Mouse (Mus musculus): ENCODE data around the gene Tbc1d21.

Tbc1d21 gene

GRCm38 (mm10) chr9:58341795-58342194, 28.5 kb downstream of the Tbc1d21 start:
- DNase-seq (ENCODE audit: low spot score): no peak

- no peak for DNase-seq (ENCODE audit: low spot score)
Observed at GRCm38 (mm10) chr9:58336650-58337281, 33.5 kb downstream of the Tbc1d21 start.

- no peak for DNase-seq (ENCODE audit: low spot score)
Observed at GRCm38 (mm10) chr9:58331276-58331675, 39.0 kb downstream of the Tbc1d21 start.

- DNase-seq (ENCODE audit: low spot score): no peak
Observed at GRCm38 (mm10) chr9:58330293-58330692, 40.0 kb downstream of the Tbc1d21 start.

GRCm38 (mm10) chr9:58327382-58327781, 42.9 kb downstream of the Tbc1d21 start:
- DNase-seq (ENCODE audit: low spot score): no peak

- DNase-seq (ENCODE audit: low spot score): no peak
Observed at GRCm38 (mm10) chr9:58326477-58327180, 43.6 kb downstream of the Tbc1d21 start.

GRCm38 (mm10) chr9:58321681-58322080, 48.6 kb downstream of the Tbc1d21 start:
- no peak for DNase-seq (ENCODE audit: low spot score)

GRCm38 (mm10) chr9:58318317-58318716, 51.9 kb downstream of the Tbc1d21 start:
- DNase-seq (ENCODE audit: low spot score): no peak

- no peak for DNase-seq (ENCODE audit: low spot score)
Observed at GRCm38 (mm10) chr9:58317381-58317780, 52.9 kb downstream of the Tbc1d21 start.

GRCm38 (mm10) chr9:58316784-58317183, 53.5 kb downstream of the Tbc1d21 start:
- DNase-seq (ENCODE audit: low spot score): no peak

- DNase-seq (ENCODE audit: low spot score): no peak
Observed at GRCm38 (mm10) chr9:58315850-58316249, 54.4 kb downstream of the Tbc1d21 start.

- DNase-seq (ENCODE audit: low spot score): no peak
Observed at GRCm38 (mm10) chr9:58314682-58315360, 55.4 kb downstream of the Tbc1d21 start.

- peak; percentile 69 for DNase-seq (ENCODE audit: low spot score)
Observed at GRCm38 (mm10) chr9:58312944-58313359, 57.3 kb downstream of the Tbc1d21 start, which contains the start of gene Loxl1. Loxl1 (minus strand) TSS chr9:58313186.

GRCm38 (mm10) chr9:58312196-58312943, 57.9 kb downstream of the Tbc1d21 start:
- DNase-seq (ENCODE audit: low spot score): peak; percentile 58

- DNase-seq (ENCODE audit: low spot score): peak; percentile 57
Observed at GRCm38 (mm10) chr9:58311191-58311910, 58.9 kb downstream of the Tbc1d21 start.

- peak; percentile 57 for DNase-seq (ENCODE audit: low spot score)
Observed at GRCm38 (mm10) chr9:58310043-58310660, 60.1 kb downstream of the Tbc1d21 start.
